Mouse (Mus musculus) liver, embryonic 11.5 days (tissue): ENCODE measurements around the gene Hist1h2bf. TPM values are rescaled to one million over a fixed set of nuclear protein-coding genes. Genes with fewer than 3 reads are reported as not detected.
"Not testable (repeated sequence)": the region's sequence is repeated elsewhere in the genome, so short reads cannot be mapped to it uniquely, and the experiment has no call there.

Experiments
- ATAC-seq: fragments of 200-750 bp; cut with Nextera tagmentation; replicated peaks from 2 replicates; pipeline ENCODE4 v1.8.0; 2017; ENCODE audit warnings: moderate number of reproducible peaks, mild to moderate bottlenecking, moderate TSS enrichment, moderate library complexity; ENCODE audit not compliant: low FRiP score
- DNase-seq: peaks from one replicate; pipeline ENCODE4 v3.0.0-alpha.2; 2017; ENCODE audit warnings: low spot score
- H3K27ac ChIP-seq: fragments of 300-500 bp; sonication (generic); 2 replicates; pipeline ENCODE4 v1.5.1; 2014; ENCODE audit warnings: mild to moderate bottlenecking, low read depth, low read length, control low read depth
- H3K27me3 ChIP-seq: fragments of 300-500 bp; sonication (generic); replicated peaks from 2 replicates; pipeline ENCODE4 v1.6.1; 2014; ENCODE audit warnings: low read length, mixed read lengths; ENCODE audit not compliant: control insufficient read depth, insufficient read depth
- H3K36me3 ChIP-seq: fragments of 300-500 bp; sonication (generic); 2 replicates; pipeline ENCODE4 v1.6.1; 2014; ENCODE audit warnings: mild to moderate bottlenecking, low read length, moderate library complexity, mixed read lengths; ENCODE audit not compliant: control insufficient read depth, insufficient read depth
- H3K4me1 ChIP-seq: fragments of 300-500 bp; sonication (generic); replicated peaks from 2 replicates; pipeline ENCODE4 v1.6.1; 2014; ENCODE audit warnings: low read length, mixed read lengths; ENCODE audit not compliant: control insufficient read depth, insufficient read depth
- H3K4me2 ChIP-seq: fragments of 300-500 bp; sonication (generic); 2 replicates; pipeline ENCODE4 v1.6.1; 2014; ENCODE audit warnings: mild to moderate bottlenecking, control low read depth, moderate library complexity
- H3K4me3 ChIP-seq: fragments of 300-500 bp; sonication (generic); 2 replicates; pipeline ENCODE4 v1.5.1; 2014; ENCODE audit warnings: low read depth, low read length, control low read depth
- H3K9ac ChIP-seq: fragments of 300-500 bp; sonication (generic); 2 replicates; pipeline ENCODE4 v1.6.1; 2014; ENCODE audit warnings: low read depth, low read length, control low read depth
- H3K9me3 ChIP-seq: fragments of 300-500 bp; sonication (generic); 2 replicates; pipeline ENCODE4 v1.6.1; 2016; ENCODE audit warnings: low read length, inconsistent platforms, mixed read lengths; ENCODE audit not compliant: control insufficient read depth
- WGBS: fragments of 180-500 bp; shearing (Covaris S2); extraction: QIAGEN DNeasy Blood & Tissue Kit; methylation state at CpG from one replicate; pipeline ENCODE4 v1.1.7; 2014; 5-methylcytosine and 5-hydroxymethylcytosine counted together
- polyA plus RNA-seq: library from polyadenylated mRNA; unstranded; fragments of >200 nt; fragmentation: Nextera tagmentation; extraction: Ambion mirVana; gene quantifications from 2 replicates; pipeline ENCODE4 v1.2.1, GENCODE M21; 2014

Gene Hist1h2bf
- 1.8 TPM in 2 replicates for polyA plus RNA-seq

GRCm38 (mm10) chr13:23573898-23574524 lies at the start of gene Hist1h2bf, which contains the start of gene Hist1h2ad:
TSS of gene Hist1h2bf (minus strand) at chr13:23574196.
TSS of gene Hist1h2ad (plus strand) at chr13:23574381.
- peak; percentile 77 for ATAC-seq
- Histone ChIP-seq H3K4me2 (peak within 1 kb of the TSS; percentile 92), H3K4me3 (peak within 1 kb of the TSS; percentile 50), H3K27ac (peak within 1 kb of the TSS; percentile 99), H3K9ac (peak within 1 kb of the TSS; percentile 79)
- H3K4me1 ChIP-seq, H3K27me3 ChIP-seq, H3K36me3 ChIP-seq, H3K9me3 ChIP-seq: not testable (repeated sequence)
- WGBS, result under 1% methylated on average over 30 of the region's 42 CpGs
- peak; percentile 80 for DNase-seq

- ATAC-seq (no peak), DNase-seq (no peak)
- Histone ChIP-seq H3K4me2 (peak overlapping the region; percentile 96), H3K27ac (peak overlapping the region; percentile 100; the same call in 1 of the 2 replicates), H3K9me3 (no peaks in the 10 kb centered on the region), H3K9ac (peak overlapping the region; percentile 98), H3K36me3 (no peaks in the 10 kb centered on the region), H3K4me1 (peaks cover 11% of the 10 kb centered on the region; the same call in 1 of the 2 replicates), H3K27me3 (no peaks in the 10 kb centered on the region), H3K4me3 (peak overlapping the region; percentile 68)
- WGBS, result 24% methylated on average over 7 of the region's 7 CpGs
Observed at GRCm38 (mm10) chr13:23622861-23623450, 49.0 kb upstream of the Hist1h2bf start.

GRCm38 (mm10) chr13:23622175-23622671 lies 48.2 kb upstream of the Hist1h2bf start, which contains the start of gene Hist1h1e:
TSS of gene Hist1h1e (minus strand) at chr13:23622558.
- not testable (repeated sequence) for H3K36me3 ChIP-seq, H3K27me3 ChIP-seq, H3K9me3 ChIP-seq
- H3K4me3 ChIP-seq, result peak within 1 kb of the TSS; percentile 68
- ATAC-seq (peak; percentile 85), DNase-seq (peak; percentile 92)
- peak within 1 kb of the TSS; percentile 96 for H3K4me2 ChIP-seq
- under 1% methylated on average over 53 of the region's 53 CpGs for WGBS
- H3K9ac ChIP-seq, result peak within 1 kb of the TSS; percentile 98
- H3K4me1 ChIP-seq, result peaks cover 11% of the 10 kb centered on the region; the same call in 1 of the 2 replicates
- peak within 1 kb of the TSS; percentile 100 for H3K27ac ChIP-seq

- Histone ChIP-seq H3K4me1 (peaks cover 11% of the 10 kb centered on the region; the same call in 1 of the 2 replicates), H3K27me3 (no peaks in the 10 kb centered on the region), H3K9me3 (no peaks in the 10 kb centered on the region), H3K36me3 (no peaks in the 10 kb centered on the region), H3K4me3 (peak overlapping the region; percentile 68), H3K9ac (peak overlapping the region; percentile 98), H3K27ac (peak overlapping the region; percentile 100), H3K4me2 (peak overlapping the region; percentile 96)
- under 1% methylated on average over 18 of the region's 18 CpGs for WGBS
- peak; percentile 78 for DNase-seq
- ATAC-seq, result peak; percentile 85
Observed at GRCm38 (mm10) chr13:23621532-23622174, 47.7 kb upstream of the Hist1h2bf start.

GRCm38 (mm10) chr13:23620733-23621531 lies 46.9 kb upstream of the Hist1h2bf start, which contains the start of gene Hist1h2be:
TSS of gene Hist1h2be (minus strand) at chr13:23621124.
- Histone ChIP-seq H3K4me1 (peaks cover 11% of the 10 kb centered on the region; the same call in 1 of the 2 replicates), H3K4me2 (peak within 1 kb of the TSS; percentile 96), H3K9me3 (no peaks in the 10 kb centered on the region), H3K27me3 (no peaks in the 10 kb centered on the region), H3K36me3 (no peaks in the 10 kb centered on the region), H3K27ac (peak within 1 kb of the TSS; percentile 100), H3K9ac (peak within 1 kb of the TSS; percentile 98), H3K4me3 (peak within 1 kb of the TSS; percentile 68)
- WGBS, result 1% methylated on average over 27 of the region's 27 CpGs
- ATAC-seq (peak; percentile 77), DNase-seq (peak; percentile 73)

- Histone ChIP-seq H3K9me3 (no peaks in the 10 kb centered on the region), H3K27ac (peak overlapping the region; percentile 100), H3K9ac (peak overlapping the region; percentile 98), H3K4me1 (peaks cover 11% of the 10 kb centered on the region; the same call in 1 of the 2 replicates), H3K4me2 (peak overlapping the region; percentile 96), H3K36me3 (no peaks in the 10 kb centered on the region), H3K4me3 (peak overlapping the region; percentile 68), H3K27me3 (no peaks in the 10 kb centered on the region)
- DNase-seq (no peak), ATAC-seq (no peak)
- 41% methylated on average over 12 of the region's 12 CpGs for WGBS
Observed at GRCm38 (mm10) chr13:23620056-23620732, 46.2 kb upstream of the Hist1h2bf start.

- ATAC-seq (no peak), DNase-seq (no peak)
- Histone ChIP-seq H3K4me2 (no peak overlapping the region), H3K36me3 (0 out of 2 replicates have a peak, but pooled peaks cover 3% of the 10 kb centered on the region), H3K27me3 (no peaks in the 10 kb centered on the region), H3K4me1 (peaks cover 8% of the 10 kb centered on the region; the same call in 1 of the 2 replicates), H3K9ac (no peak overlapping the region), H3K9me3 (no peaks in the 10 kb centered on the region), H3K4me3 (no peak overlapping the region), H3K27ac (no peak overlapping the region)
- WGBS, result 83% methylated on average over 3 of the region's 3 CpGs
Observed at GRCm38 (mm10) chr13:23611638-23612037, 37.6 kb upstream of the Hist1h2bf start.
